Mouse (Mus musculus): ENCODE measurements around the gene Dll4. TPM values are rescaled to one million over a fixed set of nuclear protein-coding genes. Genes with fewer than 3 reads are reported as not detected.
A peak's percentile ranks its signal among the peaks of the same experiment; 100 is the strongest.

Dll4 gene
- total RNA-seq, 4 experiments from 2014 or later: 2.1 to 3.7 (median 3.2) TPM

DNA sequence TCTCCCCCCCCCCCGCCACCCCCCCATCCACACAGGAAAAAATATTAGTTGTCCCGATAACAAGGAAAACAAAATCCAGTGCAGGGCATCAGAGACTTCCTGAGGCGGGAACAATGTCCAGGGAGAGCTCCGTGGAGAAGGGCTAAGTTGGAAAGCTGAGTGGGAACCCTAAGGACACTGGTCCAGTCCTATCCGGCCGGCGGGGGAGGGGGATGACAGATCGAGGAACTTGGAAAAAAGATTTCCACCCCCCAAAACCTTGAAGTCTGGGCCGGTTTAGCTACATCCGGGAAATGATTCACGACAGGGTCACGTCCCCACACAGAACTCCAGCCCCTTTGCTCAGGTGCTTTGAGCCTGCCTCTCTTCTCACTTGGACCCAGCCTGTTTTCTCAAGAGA lies 14.0 kb upstream of the Dll4 start:
- DNase-seq (ENCODE audit: low spot score in 2 of 2): no peak

DNA sequence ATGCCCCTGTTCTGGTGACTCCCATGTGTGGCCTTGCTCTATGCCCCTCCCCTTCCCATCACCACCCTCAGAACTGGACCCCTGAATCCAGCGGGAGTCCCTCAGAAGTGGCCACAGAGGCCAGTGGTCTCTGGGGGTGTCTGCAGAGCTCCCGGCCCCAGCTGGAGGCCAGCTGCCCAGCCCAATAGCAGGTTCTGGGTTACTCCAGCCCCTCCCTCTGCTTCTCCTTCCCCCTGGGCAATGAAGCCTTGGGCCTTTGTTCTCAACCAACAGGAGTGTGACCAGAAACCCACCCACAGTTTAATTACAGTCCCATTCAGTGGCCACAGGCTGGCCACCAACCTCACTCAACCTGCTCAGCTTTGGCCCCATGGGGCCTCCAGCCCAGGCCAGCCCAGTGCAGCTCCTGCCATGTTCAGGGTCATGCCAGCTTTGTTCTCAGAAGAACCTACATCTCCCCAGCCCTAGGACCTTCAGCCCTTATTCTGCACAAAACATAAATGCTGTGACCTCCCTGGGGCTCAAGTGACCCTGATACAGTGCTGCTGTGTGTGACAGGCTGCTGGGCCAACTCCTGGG lies 13.1 kb upstream of the Dll4 start:
- no peak for DNase-seq (ENCODE audit: low spot score in 2 of 2)

DNA sequence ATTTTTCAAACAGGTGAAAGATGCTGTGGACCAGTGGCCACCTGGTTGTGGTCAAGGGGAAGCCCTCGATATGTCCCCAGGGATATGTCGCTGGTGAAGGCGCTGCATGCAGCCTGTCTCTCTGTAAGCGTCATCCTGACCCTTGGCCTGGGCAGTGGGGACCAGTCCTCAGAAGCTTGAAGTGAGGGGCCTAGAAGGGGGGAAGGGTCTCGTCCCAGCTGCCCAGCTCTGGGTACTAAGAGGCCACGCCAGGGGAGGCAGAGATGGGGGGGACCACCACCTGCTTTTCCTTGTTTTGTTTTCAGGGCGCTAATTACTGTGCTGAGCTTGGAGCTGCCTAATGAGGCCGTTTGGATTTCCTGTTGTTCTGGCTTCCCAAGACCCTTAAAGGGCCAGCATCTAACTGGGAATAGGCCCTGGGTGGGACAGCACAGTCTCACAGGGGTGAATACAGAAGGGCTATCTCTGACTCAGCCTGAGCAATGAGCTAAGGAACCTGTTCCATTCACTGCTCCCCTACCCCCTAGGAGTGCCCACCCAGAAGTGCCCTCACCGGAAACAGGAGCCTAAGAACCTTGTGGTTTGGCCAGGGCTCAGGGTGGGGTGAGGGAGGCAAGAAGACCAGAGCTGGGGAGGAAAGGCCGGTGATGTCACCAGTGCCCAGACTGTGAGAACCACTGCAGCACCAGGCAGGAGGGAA lies 11.7 kb upstream of the Dll4 start:
- DNase-seq (ENCODE audit: low spot score in 2 of 2): no peak

DNA sequence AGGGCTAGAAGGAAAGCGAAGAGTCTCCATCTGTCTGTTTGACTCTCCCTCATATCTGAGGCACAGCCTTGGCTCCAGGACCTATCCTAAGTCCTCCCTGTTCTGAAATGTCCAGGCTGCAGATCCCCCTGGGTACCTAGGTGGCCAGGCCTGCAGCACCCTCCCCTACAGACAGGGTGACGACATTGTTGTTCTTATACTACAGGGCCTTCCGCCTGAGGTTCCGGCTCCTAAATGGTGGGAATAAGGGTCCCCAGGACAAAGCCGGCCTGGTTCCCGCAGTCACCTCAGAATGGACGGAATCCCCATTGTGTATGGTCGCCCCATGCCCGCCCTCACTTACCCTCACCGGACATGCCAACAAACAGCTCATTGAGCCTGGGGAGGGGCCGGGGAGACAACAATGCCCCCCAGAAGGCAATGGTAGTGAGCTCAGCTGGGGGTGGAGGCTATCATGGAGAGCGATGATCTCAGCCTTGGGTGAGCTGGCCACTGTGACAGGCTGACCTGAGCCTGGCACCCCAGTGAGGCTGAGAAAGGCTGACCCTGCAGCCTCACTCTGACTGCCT lies 10.8 kb upstream of the Dll4 start:
- no peak for DNase-seq (ENCODE audit: low spot score in 2 of 2)

DNA sequence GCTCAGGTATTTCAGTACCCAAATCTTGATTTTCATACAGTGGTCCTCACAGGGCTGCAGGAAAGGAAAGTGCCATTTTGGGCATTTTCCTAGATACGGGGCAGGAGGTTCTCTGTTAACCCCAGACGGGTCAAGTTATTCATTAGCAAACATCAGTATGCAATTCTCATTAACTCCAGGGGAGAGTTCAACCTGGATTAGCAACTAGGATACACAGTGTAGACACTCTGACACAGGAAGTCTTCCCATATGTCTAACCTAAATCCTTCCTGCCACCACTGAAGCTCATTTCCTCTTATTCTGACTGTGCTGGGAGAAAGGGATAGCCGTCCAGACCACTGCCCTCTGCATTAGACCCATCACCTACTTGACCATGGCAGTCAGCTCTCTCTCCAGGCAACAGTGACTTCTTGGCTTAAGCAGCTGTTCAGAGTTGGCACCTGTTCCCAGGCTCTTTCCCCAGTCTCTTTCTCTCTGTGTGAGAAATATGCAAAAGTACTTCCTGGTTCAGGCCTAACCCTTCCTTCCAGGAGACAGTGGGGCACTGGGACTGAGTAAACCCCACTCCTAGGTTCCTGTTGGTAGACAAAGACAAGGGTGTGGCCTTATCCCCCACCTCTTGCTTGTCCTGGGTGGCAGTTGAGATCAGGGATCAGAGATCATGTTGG lies 7.4 kb upstream of the Dll4 start:
- DNase-seq (ENCODE audit: low spot score in 2 of 2): no peak

DNA sequence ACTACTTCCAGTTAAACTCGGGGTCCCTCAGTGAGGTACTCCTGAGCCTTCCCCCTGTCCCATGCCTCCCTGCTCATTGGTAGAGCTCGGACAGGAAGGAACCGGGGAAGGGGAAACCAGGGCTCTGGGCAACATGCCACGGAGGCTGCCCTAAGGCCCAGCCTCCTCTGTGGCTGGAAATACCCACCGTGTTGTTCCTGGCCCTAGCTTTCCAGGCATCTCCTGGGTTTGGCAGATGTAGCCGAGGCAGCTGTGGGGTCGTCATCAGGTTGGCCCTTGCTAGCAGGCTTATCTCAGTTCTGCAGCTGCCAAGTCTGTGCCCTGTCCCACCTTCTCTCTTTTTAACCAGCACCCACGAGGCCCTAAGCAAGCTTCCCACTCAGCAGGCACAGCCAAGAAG lies 5.0 kb upstream of the Dll4 start:
- no peak for DNase-seq (ENCODE audit: low spot score in 2 of 2)

DNA sequence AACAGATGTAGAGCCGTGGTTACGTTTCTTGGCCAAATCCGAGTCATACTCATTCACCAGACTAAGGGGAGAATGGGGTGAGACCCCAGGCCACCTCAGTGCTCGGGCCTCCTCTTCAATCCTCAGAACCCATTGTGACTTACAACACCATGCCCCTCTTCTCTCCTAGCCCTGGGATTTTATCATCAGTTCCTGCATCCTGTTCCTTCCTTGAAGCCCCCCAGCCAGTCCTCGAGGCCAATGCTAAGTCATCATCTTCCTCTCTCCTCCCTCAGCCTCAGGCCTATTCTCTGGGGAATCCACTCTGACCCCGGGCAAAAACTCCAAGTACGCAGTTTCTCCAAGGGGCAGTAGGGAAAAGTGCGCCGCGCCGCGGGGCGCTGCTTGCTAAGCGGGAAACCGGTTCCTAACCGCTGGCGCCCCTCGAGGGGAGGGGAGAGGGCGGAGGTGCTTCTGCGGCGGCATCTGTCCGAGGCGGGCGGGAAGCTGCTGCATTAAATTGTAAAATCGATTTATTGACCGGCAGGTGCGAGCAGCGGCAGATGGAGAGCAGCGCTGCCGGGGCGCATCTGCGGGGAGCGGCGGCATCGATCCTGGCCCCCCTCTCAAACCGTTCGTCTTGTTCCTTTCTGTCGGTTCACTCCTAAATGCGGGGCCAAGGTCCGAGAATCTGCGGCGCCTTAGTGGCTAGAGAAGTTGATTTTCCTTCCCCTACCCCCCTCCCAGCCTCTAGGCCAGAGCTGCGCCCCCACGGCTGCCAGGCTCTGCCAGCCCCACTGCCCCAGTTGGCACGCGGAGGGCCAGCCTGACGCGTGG lies 3.6 kb upstream of the Dll4 start:
- no peak for DNase-seq (ENCODE audit: low spot score in 2 of 2)

DNA sequence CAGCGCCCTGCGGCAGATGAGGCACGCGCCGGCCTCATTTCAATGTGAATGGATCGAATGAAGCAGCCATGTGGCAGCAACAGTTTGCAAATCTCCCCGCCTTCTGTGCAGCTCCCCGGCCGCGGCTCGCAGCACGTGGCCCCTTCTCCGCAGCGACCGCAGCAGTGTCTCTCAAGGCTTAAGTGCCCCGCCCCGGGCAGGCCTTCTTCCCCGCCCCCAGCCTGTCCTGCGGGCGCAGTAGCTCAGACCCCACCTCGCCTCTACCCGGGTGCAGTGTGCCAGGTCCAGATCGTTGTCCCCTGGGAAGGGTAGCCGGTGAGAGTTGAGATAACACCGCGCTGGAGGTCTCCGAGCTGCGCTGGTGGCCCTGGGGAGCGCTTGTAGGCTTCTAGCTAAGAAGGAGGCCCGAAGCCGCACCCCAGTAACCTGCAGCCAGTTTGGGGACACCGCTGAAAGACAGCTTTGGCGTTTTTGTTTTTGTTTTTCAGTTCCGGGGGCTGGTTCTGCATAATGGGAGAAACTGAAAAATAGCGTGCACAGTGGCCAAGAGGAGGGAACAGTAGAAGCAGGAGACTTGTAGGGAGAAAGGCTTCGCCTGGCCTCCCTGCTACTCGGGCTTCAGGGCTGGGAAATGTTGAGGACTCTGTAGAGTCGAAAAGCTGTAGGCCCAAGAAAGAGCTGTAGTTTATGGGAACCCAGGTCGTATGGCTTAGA lies 2.8 kb upstream of the Dll4 start:
- peak; percentile 51 to 57 for DNase-seq (ENCODE audit: low spot score in 2 of 2)

DNA sequence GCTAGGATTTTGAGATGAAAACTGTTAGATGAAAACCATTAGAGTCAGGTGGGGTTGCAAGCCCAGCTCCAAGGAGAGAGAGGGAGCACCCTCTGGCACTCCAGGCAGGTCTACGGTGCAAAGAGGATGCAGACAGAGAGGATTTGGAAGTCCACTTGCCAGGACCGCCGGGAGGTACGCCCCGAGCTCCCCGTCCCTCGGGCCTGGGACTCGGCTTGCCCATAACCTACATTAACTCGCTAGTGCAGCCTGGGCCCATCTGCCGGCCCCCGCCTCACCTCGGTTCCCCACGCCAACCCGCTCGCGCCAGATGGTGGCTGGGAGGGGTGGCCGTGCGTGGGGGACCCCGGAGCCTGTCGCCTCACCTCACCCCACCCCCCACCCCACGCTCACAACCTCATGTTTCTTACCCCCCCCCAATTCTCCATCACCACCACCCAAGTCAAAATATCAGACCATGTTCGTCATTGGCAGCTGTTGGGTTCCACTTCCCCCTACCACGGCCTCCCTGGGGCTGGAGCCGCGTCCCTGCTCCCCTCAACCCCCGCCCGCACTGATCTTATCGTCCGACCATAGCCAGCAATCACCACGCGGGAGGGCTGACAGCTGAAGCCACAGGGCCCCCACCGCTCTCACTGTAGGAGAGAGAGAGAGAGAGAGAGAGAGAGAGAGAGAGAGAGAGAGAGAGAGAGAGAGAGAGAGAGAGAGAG lies 1.6 kb upstream of the Dll4 start:
- no peak for DNase-seq (ENCODE audit: low spot score in 2 of 2)

DNA sequence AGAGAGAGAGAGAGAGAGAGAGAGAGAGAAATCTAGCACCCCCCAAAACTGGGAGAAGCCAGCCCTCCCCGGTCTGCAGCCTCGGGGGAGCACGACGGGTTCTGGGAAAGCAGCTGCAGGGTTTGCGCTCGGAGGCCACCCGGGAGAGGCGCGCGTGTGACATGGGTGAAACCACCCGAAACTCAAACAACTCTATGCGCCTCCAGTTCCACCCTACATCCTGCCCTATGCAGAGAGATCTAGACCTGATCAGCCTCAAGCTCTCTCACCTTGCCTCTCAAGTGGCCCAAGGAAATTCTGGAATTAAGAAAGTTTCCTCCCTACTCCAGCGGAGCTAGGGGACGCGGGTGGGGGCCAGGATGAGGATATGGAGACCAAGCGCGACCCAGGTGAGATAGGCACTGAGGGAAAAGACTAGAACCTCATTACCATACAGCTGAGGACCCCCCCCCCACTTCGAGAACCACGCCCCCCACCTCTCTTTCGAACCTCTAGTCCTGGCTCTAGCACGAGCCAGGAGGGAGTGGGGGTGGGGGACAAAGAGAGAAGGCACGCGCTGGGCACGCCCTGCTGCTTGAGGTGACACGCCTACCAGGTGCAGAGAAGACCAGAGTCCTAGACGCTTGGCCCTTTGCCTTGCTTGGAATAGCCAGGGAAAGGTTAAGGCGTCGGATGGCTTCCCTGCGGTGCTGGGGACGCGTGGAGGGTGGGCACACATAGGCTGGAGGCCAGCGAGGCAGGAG lies 837 bp upstream of the Dll4 start:
- DNase-seq (ENCODE audit: low spot score in 2 of 2): no peak

DNA sequence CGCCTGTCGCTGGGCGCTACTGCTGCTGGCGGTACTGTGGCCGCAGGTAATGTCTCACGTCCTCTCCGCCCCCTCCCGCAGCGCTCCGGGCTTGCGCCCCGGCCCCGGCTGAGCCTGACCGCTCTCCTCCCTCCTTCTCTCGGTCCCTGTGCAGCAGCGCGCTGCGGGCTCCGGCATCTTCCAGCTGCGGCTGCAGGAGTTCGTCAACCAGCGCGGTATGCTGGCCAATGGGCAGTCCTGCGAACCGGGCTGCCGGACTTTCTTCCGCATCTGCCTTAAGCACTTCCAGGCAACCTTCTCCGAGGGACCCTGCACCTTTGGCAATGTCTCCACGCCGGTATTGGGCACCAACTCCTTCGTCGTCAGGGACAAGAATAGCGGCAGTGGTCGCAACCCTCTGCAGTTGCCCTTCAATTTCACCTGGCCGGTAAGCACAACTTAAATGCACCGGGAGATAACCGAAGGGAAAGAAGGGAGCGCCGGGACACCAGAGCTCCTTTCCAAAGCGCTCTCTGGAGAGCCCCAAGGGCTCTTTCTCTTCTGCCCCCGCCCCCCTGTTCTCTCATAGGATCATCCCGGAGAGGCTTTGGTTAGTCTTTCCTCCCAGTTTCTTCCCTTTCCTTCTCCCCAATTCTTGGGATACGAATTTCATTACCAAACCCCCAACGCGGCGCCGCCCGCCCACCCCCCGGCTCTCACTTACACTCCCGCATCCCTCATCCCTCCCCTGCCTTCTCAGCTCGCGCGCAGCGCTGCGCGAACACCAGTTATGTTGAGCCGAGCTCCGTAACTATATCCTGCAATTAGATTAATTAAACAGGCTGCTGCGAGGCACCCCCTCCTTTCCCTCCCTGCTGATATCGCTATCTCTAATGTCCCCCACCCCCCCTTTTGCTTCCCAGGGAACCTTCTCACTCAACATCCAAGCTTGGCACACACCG lies 847 bp downstream of the Dll4 start:
- DNase-seq (ENCODE audit: low spot score in 2 of 2): no peak

DNA sequence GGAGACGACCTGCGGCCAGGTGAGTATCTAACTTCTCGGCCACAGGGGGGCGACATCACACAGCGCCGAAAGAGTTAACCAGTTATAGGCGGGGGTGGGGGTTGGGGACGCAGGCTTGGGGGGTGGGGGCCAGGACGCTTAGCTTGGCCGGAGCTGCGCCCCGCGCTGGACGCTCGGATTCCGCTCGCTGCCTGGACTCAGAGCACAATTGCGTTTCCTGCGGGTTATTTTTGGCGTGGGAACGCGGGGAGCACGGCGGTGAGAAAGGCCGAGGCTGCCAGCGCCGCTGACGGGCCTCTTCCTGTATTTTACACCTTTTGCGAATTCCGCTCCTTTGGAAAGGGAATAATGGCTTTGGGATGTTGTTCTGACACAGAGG lies 1.5 kb downstream of the Dll4 start:
- no peak for DNase-seq (ENCODE audit: low spot score in 2 of 2)

DNA sequence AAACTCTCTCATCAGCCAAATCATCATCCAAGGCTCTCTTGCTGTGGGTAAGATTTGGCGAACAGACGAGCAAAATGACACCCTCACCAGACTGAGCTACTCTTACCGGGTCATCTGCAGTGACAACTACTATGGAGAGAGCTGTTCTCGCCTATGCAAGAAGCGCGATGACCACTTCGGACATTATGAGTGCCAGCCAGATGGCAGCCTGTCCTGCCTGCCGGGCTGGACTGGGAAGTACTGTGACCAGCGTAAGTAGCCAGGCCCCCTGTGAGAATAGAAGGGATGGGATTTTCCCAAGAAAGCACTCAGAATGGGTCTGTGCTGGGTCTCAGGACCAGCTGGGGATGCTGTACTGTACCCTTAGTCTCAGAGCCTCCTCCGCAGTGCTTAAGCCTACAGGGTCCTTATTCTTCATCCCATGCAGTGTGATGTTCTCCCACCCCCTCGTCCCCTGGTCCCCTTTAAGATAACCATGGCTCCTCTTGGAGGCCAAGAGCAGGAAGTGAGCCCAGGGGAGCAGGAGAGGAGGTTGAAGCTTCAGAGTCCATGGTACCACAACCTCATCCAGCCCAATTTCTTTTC lies 2.5 kb downstream of the Dll4 start:
- no peak for DNase-seq (ENCODE audit: low spot score in 2 of 2)

DNA sequence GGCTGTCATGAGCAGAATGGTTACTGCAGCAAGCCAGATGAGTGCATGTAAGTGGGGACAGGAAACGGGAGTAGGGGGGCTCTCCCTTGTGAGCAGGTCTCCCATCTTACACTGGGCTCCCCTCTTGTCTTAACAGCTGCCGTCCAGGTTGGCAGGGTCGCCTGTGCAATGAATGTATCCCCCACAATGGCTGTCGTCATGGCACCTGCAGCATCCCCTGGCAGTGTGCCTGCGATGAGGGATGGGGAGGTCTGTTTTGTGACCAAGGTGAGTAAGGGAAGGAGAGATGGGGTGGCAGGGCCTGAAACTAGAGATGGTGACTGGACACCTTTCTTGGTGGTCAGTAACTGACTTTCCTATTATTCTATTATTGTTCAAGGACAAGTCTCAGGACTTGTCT lies 3.0 kb downstream of the Dll4 start:
- DNase-seq (ENCODE audit: low spot score in 2 of 2): no peak

DNA sequence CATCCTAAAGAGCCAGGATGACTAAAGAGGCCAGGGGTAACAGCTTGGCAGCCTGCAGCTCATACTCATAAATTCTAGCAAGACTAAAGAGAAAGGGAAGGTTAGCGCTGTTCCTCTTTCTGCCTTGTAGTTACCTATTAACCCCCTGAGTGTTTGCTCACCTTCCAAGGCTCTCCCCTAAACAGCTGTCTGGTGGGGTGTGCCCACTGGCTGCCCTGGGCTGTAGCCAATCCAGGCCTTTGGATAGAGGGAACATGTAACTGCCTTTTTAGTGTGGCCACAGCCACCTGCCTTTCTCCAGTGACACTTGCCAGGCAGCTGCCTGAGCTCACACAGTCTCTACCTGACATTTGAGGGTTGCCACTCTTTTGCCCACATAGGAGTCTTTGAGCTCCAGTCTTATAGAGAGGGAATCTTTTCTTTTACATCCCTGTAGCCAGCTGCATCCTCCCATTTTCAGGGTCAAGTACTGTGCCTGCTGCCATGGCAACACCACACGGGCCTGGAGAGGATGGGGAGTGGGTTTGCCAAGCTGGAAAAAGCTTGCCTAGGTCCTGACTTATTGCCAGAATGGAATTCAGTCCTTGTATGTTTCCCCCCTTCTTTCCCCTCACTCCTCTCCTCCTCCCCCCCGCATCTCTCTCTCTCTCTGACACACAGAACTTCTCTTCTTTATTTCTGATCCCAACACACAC lies 3.7 kb downstream of the Dll4 start:
- no peak for DNase-seq (ENCODE audit: low spot score in 2 of 2)

DNA sequence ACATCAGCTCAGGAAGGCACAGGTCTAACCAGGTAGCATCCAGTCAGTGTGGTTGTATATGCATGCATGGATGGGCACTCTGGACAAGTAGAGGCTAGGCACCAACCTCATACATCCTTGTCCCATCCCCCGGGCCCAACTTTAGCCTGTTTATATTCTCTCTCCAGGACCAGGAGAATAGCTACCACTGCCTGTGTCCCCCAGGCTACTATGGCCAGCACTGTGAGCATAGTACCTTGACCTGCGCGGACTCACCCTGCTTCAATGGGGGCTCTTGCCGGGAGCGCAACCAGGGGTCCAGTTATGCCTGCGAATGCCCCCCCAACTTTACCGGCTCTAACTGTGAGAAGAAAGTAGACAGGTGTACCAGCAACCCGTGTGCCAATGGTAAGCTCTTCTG lies 5.2 kb downstream of the Dll4 start:
- no peak for DNase-seq (ENCODE audit: low spot score in 2 of 2)

DNA sequence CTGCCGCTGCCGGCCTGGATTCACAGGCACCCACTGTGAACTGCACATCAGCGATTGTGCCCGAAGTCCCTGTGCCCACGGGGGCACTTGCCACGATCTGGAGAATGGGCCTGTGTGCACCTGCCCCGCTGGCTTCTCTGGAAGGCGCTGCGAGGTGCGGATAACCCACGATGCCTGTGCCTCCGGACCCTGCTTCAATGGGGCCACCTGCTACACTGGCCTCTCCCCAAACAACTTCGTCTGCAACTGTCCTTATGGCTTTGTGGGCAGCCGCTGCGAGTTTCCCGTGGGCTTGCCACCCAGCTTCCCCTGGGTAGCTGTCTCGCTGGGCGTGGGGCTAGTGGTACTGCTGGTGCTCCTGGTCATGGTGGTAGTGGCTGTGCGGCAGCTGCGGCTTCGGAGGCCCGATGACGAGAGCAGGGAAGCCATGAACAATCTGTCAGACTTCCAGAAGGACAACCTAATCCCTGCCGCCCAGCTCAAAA lies 6.6 kb downstream of the Dll4 start:
- no peak for DNase-seq (ENCODE audit: low spot score in 2 of 2)

DNA sequence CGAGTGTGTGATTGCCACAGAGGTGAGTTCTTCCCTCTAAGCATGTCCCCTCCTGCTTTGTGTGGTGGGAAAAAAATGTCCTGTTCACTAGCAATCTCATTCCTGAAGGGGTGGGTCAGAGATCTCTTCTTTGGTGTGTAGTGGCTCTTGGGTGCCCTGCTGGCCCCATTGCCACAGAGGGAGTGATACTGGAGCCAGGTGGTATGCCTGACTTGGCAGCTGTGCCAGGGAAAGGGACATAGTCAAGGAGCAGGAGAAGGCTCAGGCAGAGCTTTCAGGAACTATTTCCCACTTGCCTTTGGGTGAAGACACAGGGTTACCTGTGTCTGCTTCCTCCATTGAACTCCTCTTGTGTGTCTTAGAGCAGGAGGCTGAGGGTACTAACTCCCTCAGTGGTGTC lies 8.6 kb downstream of the Dll4 start:
- DNase-seq (ENCODE audit: low spot score in 2 of 2): no peak
